Mouse (Mus musculus) forebrain, embryonic 16.5 days (tissue): ENCODE measurements at regions not wholly inside any gene's neighbourhood (a gene's known extent, or its start where the extent isn't known, plus 50 kb on each side); places are given as distances from the start of the nearest gene placed in this dataset.

Source experiments
- ATAC-seq: fragments of 200-750 bp; cut with Nextera tagmentation; 2 replicates; pipeline ENCODE4 v1.8.0; 2017; ENCODE audit warnings: mild to moderate bottlenecking, moderate library complexity
- H3K27ac ChIP-seq: fragments of 300-500 bp; sonication (generic); 2 replicates; pipeline ENCODE4 v1.5.1; 2014; ENCODE audit warnings: low read length, control low read depth
- H3K27me3 ChIP-seq: fragments of 300-500 bp; sonication (generic); replicated peaks from 2 replicates; pipeline ENCODE4 v1.6.1; 2014; ENCODE audit warnings: low read length; ENCODE audit not compliant: control insufficient read depth, insufficient read depth
- H3K36me3 ChIP-seq: fragments of 300-500 bp; sonication (generic); 2 replicates; pipeline ENCODE4 v1.6.1; 2014; ENCODE audit not compliant: control insufficient read depth, insufficient read depth
- H3K4me1 ChIP-seq: fragments of 300-500 bp; sonication (generic); replicated peaks from 2 replicates; pipeline ENCODE4 v1.6.1; 2014; ENCODE audit warnings: low read length; ENCODE audit not compliant: control insufficient read depth, insufficient read depth
- H3K4me2 ChIP-seq: fragments of 300-500 bp; sonication (generic); 2 replicates; pipeline ENCODE4 v1.6.1; 2014; ENCODE audit warnings: mild to moderate bottlenecking, low read length, control low read depth
- H3K4me3 ChIP-seq: fragments of 300-500 bp; sonication (generic); replicated peaks from 2 replicates; pipeline ENCODE4 v1.5.1; 2014; ENCODE audit warnings: mild to moderate bottlenecking, low read length, control low read depth
- H3K9ac ChIP-seq: fragments of 300-500 bp; sonication (generic); replicated peaks from 2 replicates; pipeline ENCODE4 v1.6.1; 2014; ENCODE audit warnings: low read depth, low read length, control low read depth
- H3K9me3 ChIP-seq: fragments of 300-500 bp; sonication (generic); 2 replicates; pipeline ENCODE4 v1.6.1; 2016; ENCODE audit warnings: low read length; ENCODE audit not compliant: control insufficient read depth
- WGBS: fragments of 180-500 bp; shearing (Covaris S2); extraction: QIAGEN DNeasy Blood & Tissue Kit; methylation state at CpG from one replicate; pipeline ENCODE4 v1.1.7; 2014; 5-methylcytosine and 5-hydroxymethylcytosine counted together

- Histone ChIP-seq H3K9me3 (no peaks in the 10 kb centered on the region), H3K27me3 (no peaks in the 10 kb centered on the region), H3K9ac (no peak overlapping the region), H3K36me3 (no peaks in the 10 kb centered on the region), H3K4me3 (no peak overlapping the region), H3K27ac (no peak overlapping the region), H3K4me1 (peaks cover 9% of the 10 kb centered on the region), H3K4me2 (no peak overlapping the region)
- no peak for ATAC-seq
- 83% methylated on average over 4 of the region's 4 CpGs for WGBS
These were observed 179.2 kb downstream of the Cd47 start for GRCm38 (mm10) chr16:49979426-49979940.

- Histone ChIP-seq H3K9me3 (no peaks in the 10 kb centered on the region), H3K4me2 (no peak overlapping the region), H3K36me3 (no peaks in the 10 kb centered on the region), H3K9ac (no peak overlapping the region), H3K4me3 (no peak overlapping the region), H3K27me3 (no peaks in the 10 kb centered on the region), H3K4me1 (peaks cover 9% of the 10 kb centered on the region), H3K27ac (peak overlapping the region; percentile 45)
- 27% methylated on average over 10 of the region's 10 CpGs for WGBS
- peak; percentile 95 for ATAC-seq
These were observed 179.9 kb downstream of the Cd47 start for GRCm38 (mm10) chr16:49980178-49980646.

GRCm38 (mm10) chr16:49982180-49982579 lies 181.8 kb downstream of the Cd47 start:
- WGBS = 31% methylated on average over 4 of the region's 4 CpGs
- H3K27ac ChIP-seq = no peak overlapping the region

GRCm38 (mm10) chr16:49985082-49986076 lies 185.0 kb downstream of the Cd47 start:
- Histone ChIP-seq H3K27me3 (no peaks in the 10 kb centered on the region), H3K4me1 (peaks cover 2% of the 10 kb centered on the region), H3K27ac (no peak overlapping the region), H3K9ac (no peak overlapping the region), H3K4me2 (no peak overlapping the region), H3K36me3 (no peaks in the 10 kb centered on the region), H3K4me3 (no peak overlapping the region), H3K9me3 (no peaks in the 10 kb centered on the region)
- no peak for ATAC-seq
- WGBS = 47% methylated on average over 14 of the region's 14 CpGs

More at GRCm38 (mm10) chr16:49982180-49982579, 181.8 kb downstream of the Cd47 start:
- Histone ChIP-seq H3K9me3 (no peaks in the 10 kb centered on the region), H3K4me2 (no peak overlapping the region), H3K9ac (no peak overlapping the region), H3K27me3 (no peaks in the 10 kb centered on the region), H3K4me1 (peaks cover 9% of the 10 kb centered on the region), H3K4me3 (no peak overlapping the region), H3K36me3 (no peaks in the 10 kb centered on the region)
- no peak for ATAC-seq

GRCm38 (mm10) chr16:49986954-49987353 lies 186.6 kb downstream of the Cd47 start:
- no peak for ATAC-seq
- no peaks in the 10 kb centered on the region for H3K36me3 ChIP-seq

GRCm38 (mm10) chr16:49995822-49996221 lies 195.5 kb downstream of the Cd47 start:
- H3K36me3 ChIP-seq = no peaks in the 10 kb centered on the region
- WGBS = 89% methylated on average over 3 of the region's 3 CpGs
- no peak overlapping the region for H3K4me2 ChIP-seq
- no peaks in the 10 kb centered on the region for H3K9me3 ChIP-seq
- H3K9ac ChIP-seq = no peak overlapping the region
- no peak for ATAC-seq
- no peaks in the 10 kb centered on the region for H3K4me1 ChIP-seq
- no peak overlapping the region for H3K4me3 ChIP-seq
- no peak overlapping the region for H3K27ac ChIP-seq
- H3K27me3 ChIP-seq = no peaks in the 10 kb centered on the region

More at GRCm38 (mm10) chr16:49986954-49987353, 186.6 kb downstream of the Cd47 start:
- Histone ChIP-seq H3K27me3 (no peaks in the 10 kb centered on the region), H3K4me2 (no peak overlapping the region), H3K27ac (no peak overlapping the region), H3K9me3 (no peaks in the 10 kb centered on the region), H3K4me1 (no peaks in the 10 kb centered on the region), H3K9ac (no peak overlapping the region), H3K4me3 (no peak overlapping the region)
- 84% methylated on average over 6 of the region's 6 CpGs for WGBS

GRCm38 (mm10) chr16:49996593-49996992 lies 196.3 kb downstream of the Cd47 start:
- H3K36me3 ChIP-seq = no peaks in the 10 kb centered on the region
- 84% methylated on average over 5 of the region's 5 CpGs for WGBS

GRCm38 (mm10) chr16:49997040-49997439 lies 196.7 kb downstream of the Cd47 start:
- H3K9ac ChIP-seq = no peak overlapping the region
- H3K9me3 ChIP-seq = no peaks in the 10 kb centered on the region
- 84% methylated on average over 7 of the region's 7 CpGs for WGBS
- H3K27ac ChIP-seq = no peak overlapping the region
- H3K36me3 ChIP-seq = no peaks in the 10 kb centered on the region
- H3K4me2 ChIP-seq = no peak overlapping the region
- H3K27me3 ChIP-seq = no peaks in the 10 kb centered on the region
- ATAC-seq = no peak
- no peaks in the 10 kb centered on the region for H3K4me1 ChIP-seq
- H3K4me3 ChIP-seq = no peak overlapping the region

More at GRCm38 (mm10) chr16:49996593-49996992, 196.3 kb downstream of the Cd47 start:
- H3K4me3 ChIP-seq = no peak overlapping the region
- H3K4me1 ChIP-seq = no peaks in the 10 kb centered on the region
- H3K9me3 ChIP-seq = no peaks in the 10 kb centered on the region
- H3K27ac ChIP-seq = no peak overlapping the region
- no peak for ATAC-seq
- H3K27me3 ChIP-seq = no peaks in the 10 kb centered on the region
- H3K4me2 ChIP-seq = no peak overlapping the region
- no peak overlapping the region for H3K9ac ChIP-seq

GRCm38 (mm10) chr16:50000805-50001204 lies 200.5 kb downstream of the Cd47 start:
- ATAC-seq = no peak
- WGBS = 56% methylated on average over 4 of the region's 4 CpGs
- no peaks in the 10 kb centered on the region for H3K27me3 ChIP-seq
- H3K4me2 ChIP-seq = no peak overlapping the region
- no peaks in the 10 kb centered on the region for H3K4me1 ChIP-seq
- no peaks in the 10 kb centered on the region for H3K9me3 ChIP-seq
- no peak overlapping the region for H3K4me3 ChIP-seq
- H3K9ac ChIP-seq = no peak overlapping the region
- no peaks in the 10 kb centered on the region for H3K36me3 ChIP-seq
- no peak overlapping the region for H3K27ac ChIP-seq
